In the genomic region with DNA sequence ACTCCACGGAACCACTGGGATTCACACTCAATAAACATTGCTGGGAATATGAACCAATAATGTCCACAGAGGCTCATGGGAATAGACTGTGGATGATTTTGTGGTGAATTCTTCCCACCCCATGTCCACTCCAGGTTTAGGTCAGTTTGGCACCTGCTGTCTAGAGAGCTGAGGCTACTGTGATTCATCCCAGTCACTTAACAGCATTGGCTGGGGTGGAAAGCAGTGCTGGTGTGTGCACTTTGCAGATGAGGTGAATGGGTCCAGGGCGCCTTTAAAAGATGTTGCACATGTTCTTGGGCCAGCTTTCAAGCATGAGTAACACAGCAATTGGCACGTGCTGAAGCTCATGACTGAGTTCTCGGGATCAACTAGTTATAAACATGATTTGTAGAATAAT, we compare ENCODE assay signal across 33 mouse cellular contexts.
DNase-seq lines count a peak whose midpoint lies in the region; ATAC-seq lines count a peak whose summit lies in the region.
"Had no signal": no experiment of that assay in that cellular context is flagged by ENCODE, and none has a peak within 500 bp of the region (broad histone marks: within the 10 kb centered on the region; RNA-seq: fewer than 3 reads in every experiment).

No protein-coding gene starts in this region.

- no peaks in the 10 kb centered on the region for H3K27me3 ChIP-seq in heart, embryonic 11.5 days (ENCODE audit: control insufficient read depth, insufficient read depth, low read length)
- H3K27me3 ChIP-seq in hindbrain, embryonic 13.5 days: no peaks in the 10 kb centered on the region
- H3K27me3 ChIP-seq: CH12.LX; embryonic facial prominence, embryonic 13.5 days; forebrain, embryonic 13.5 days; heart, embryonic 12.5 days; heart, embryonic 15.5 days had no signal

- no peak overlapping the region for H3K4me3 ChIP-seq in heart, embryonic 11.5 days (ENCODE audit: low read depth, low read length)
- H3K4me3 ChIP-seq in hindbrain, embryonic 13.5 days: no peak overlapping the region
- H3K4me3 ChIP-seq: embryonic facial prominence, embryonic 10.5 days; embryonic facial prominence, embryonic 13.5 days; erythroblast, embryonic 14.5 days; forebrain, embryonic 10.5 days; forebrain, embryonic 13.5 days; heart, embryonic 12.5 days; heart, embryonic 15.5 days; hindbrain, embryonic 10.5 days had no signal

- peak; percentile 93 for DNase-seq in heart, adult 11 months
- DNase-seq in NIH3T3 (ENCODE audit: low read depth) (peak; percentile 14), MN1 (ENCODE audit: low spot score) (no peak)
- DNase-seq in gastrocnemius, postnatal 25 days: peak; percentile 51
- no peak for DNase-seq in kidney, postnatal 14 days
- DNase-seq: adrenal gland, adult 8-10 months; adrenal gland, postnatal 25 days; cerebellum, adult 11-12 months; cerebellum, adult 8-10 months; cerebellum, postnatal 10 days; cerebellum, postnatal 36 days; embryo, embryonic 11 days; heart, postnatal 10 days; heart, postnatal 36 days; kidney, adult 18-20 months had no signal

- 80% methylated on average over 4 of the region's 4 CpGs for WGBS in heart, embryonic 11.5 days (ENCODE audit: insufficient replicate concordance)
- 93% methylated on average over 4 of the region's 4 CpGs for WGBS in hindbrain, embryonic 13.5 days

- no peak overlapping the region for H3K9ac ChIP-seq in heart, embryonic 11.5 days (ENCODE audit: low read depth, low read length)
- H3K9ac ChIP-seq in hindbrain, embryonic 13.5 days: no peak overlapping the region
- H3K9ac ChIP-seq: embryonic facial prominence, embryonic 13.5 days; forebrain, embryonic 13.5 days; heart, embryonic 12.5 days; heart, embryonic 15.5 days; hindbrain, embryonic 14.5 days had no signal

- ATAC-seq in heart, embryonic 11.5 days (replicated peaks; ENCODE audit: insufficient number of reproducible peaks, low FRiP score, low TSS enrichment): no peak
- no peak for ATAC-seq in hindbrain, embryonic 13.5 days (ENCODE audit: low FRiP score)
- ATAC-seq: activated CD4-positive, CD25-positive, alpha-beta regulatory T cell, adult 4 months; forebrain, embryonic 13.5 days; forebrain, embryonic 16.5 days; hindbrain, postnatal 0 days; inflammation-experienced regulatory T-cells, adult 6 months; intestine, embryonic 16.5 days had no signal

- no peak overlapping the region for H3K27ac ChIP-seq in heart, embryonic 11.5 days (ENCODE audit: low read depth, low read length)
- no peak overlapping the region for H3K27ac ChIP-seq in hindbrain, embryonic 13.5 days
- H3K27ac ChIP-seq: embryonic facial prominence, embryonic 10.5 days; embryonic facial prominence, embryonic 13.5 days; forebrain, embryonic 10.5 days; forebrain, embryonic 13.5 days; heart, embryonic 15.5 days; hindbrain, embryonic 10.5 days; hindbrain, embryonic 14.5 days; hindbrain, postnatal 0 days had no signal

- no peaks in the 10 kb centered on the region for H3K4me1 ChIP-seq in heart, embryonic 11.5 days (ENCODE audit: control insufficient read depth, insufficient read depth, low read length)
- H3K4me1 ChIP-seq in hindbrain, embryonic 13.5 days (replicated peaks): peaks cover 7% of the 10 kb centered on the region; the same call in 1 of the 2 replicates
- H3K4me1 ChIP-seq: forebrain, embryonic 13.5 days; heart, embryonic 12.5 days; heart, embryonic 15.5 days had no signal

- no peaks in the 10 kb centered on the region for H3K36me3 ChIP-seq in heart, embryonic 11.5 days (ENCODE audit: control insufficient read depth, insufficient read depth, low read length)
- H3K36me3 ChIP-seq in hindbrain, embryonic 13.5 days: no peaks in the 10 kb centered on the region
- H3K36me3 ChIP-seq: embryonic facial prominence, embryonic 10.5 days; embryonic facial prominence, embryonic 13.5 days; forebrain, embryonic 10.5 days; G1E; heart, embryonic 12.5 days; heart, embryonic 15.5 days; hindbrain, embryonic 10.5 days had no signal

- no peak overlapping the region for H3K4me2 ChIP-seq in heart, embryonic 11.5 days
- no peak overlapping the region for H3K4me2 ChIP-seq in hindbrain, embryonic 13.5 days
- H3K4me2 ChIP-seq: embryonic facial prominence, embryonic 13.5 days; forebrain, embryonic 13.5 days; heart, embryonic 12.5 days; heart, embryonic 15.5 days; hindbrain, embryonic 14.5 days had no signal

- peaks cover 3% of the 10 kb centered on the region; the same call in 1 of the 2 replicates for H3K9me3 ChIP-seq in heart, embryonic 11.5 days (replicated peaks; ENCODE audit: control insufficient read depth, low read length)
- 0 out of 2 replicates have a peak, but pooled peaks cover 6% of the 10 kb centered on the region for H3K9me3 ChIP-seq in hindbrain, embryonic 13.5 days
- H3K9me3 ChIP-seq: embryonic facial prominence, embryonic 10.5 days; embryonic facial prominence, embryonic 13.5 days; forebrain, embryonic 10.5 days; forebrain, embryonic 13.5 days; heart, embryonic 12.5 days; heart, embryonic 15.5 days had no signal

Comparison
In these comparisons a context has a peak if more than half of its experiments do, and no peak if none do; other contexts are left out.
1. DNase-seq: peak in heart, adult 11 months (single experiment), NIH3T3 (single experiment) and gastrocnemius, postnatal 25 days (single experiment); none in MN1 (single experiment) and kidney, postnatal 14 days (single experiment).